Mouse (Mus musculus) G1E (cell line): ENCODE results near the gene Inpp5d. TPM values are rescaled to one million over a fixed set of nuclear protein-coding genes. Genes with fewer than 3 reads are reported as not detected.
A peak's percentile ranks its signal among the peaks of the same experiment; 100 is the strongest.

ENCODE experiments used
- ATAC-seq: 2 replicates; pipeline ENCODE4 v1.8.0; 2016; ENCODE audit warnings: mild to moderate bottlenecking; ENCODE audit not compliant: insufficient number of reproducible peaks, poor library complexity, low FRiP score, severe bottlenecking; ENCODE audit errors: extremely low read depth
- DNase-seq: peaks from one replicate; pipeline ENCODE4 v3.0.0; 2012; ENCODE audit warnings: low spot score
- H3K27me3 ChIP-seq: 2 replicates; pipeline ENCODE4 v1.6.1; 2012; ENCODE audit warnings: mild to moderate bottlenecking, low read length, inconsistent platforms; ENCODE audit not compliant: insufficient read depth
- H3K36me3 ChIP-seq: replicated peaks from 2 replicates; pipeline ENCODE3; 2012; ENCODE audit warnings: mild to moderate bottlenecking, inconsistent platforms
- H3K4me1 ChIP-seq: 2 replicates; pipeline ENCODE4 v1.6.1; 2012; ENCODE audit warnings: low read depth, low read length, inconsistent platforms, mixed read lengths; ENCODE audit not compliant: insufficient read depth
- H3K4me3 ChIP-seq: 2 replicates; pipeline ENCODE4 v1.5.1; 2012; ENCODE audit warnings: low read depth, mild to moderate bottlenecking, inconsistent platforms, low read length, moderate library complexity, mixed read lengths
- H3K9me3 ChIP-seq: replicated peaks from 2 replicates; pipeline ENCODE4 v1.6.1; 2012; ENCODE audit warnings: inconsistent platforms
- CTCF ChIP-seq: IDR thresholded peaks from 2 replicates; pipeline ENCODE4 v1.5.1; 2012; ENCODE audit warnings: low read depth, low read length, inconsistent platforms, mixed read lengths
- GATA1 ChIP-seq: IDR thresholded peaks from 2 replicates; pipeline ENCODE4 v1.6.1; 2012; ENCODE audit warnings: borderline replicate concordance, low read length, inconsistent platforms, mixed read lengths
- GATA2 ChIP-seq: IDR thresholded peaks from 2 replicates; pipeline ENCODE4 v1.6.1; 2012; ENCODE audit warnings: low read depth, low read length, inconsistent platforms, borderline replicate concordance
- POLR2AphosphoS5 ChIP-seq: IDR thresholded peaks from 2 replicates; pipeline ENCODE4 v1.6.1; 2012; ENCODE audit warnings: low read depth, low read length, inconsistent platforms; ENCODE audit not compliant: insufficient replicate concordance
- TAL1 ChIP-seq: conservative IDR thresholded peaks from 2 replicates; pipeline ENCODE4 v1.6.1; 2012; ENCODE audit warnings: low read depth, low read length, inconsistent platforms, mixed read lengths
- polyA plus RNA-seq: library from polyadenylated mRNA; stranded (reverse); fragments of >175 nt; gene quantifications from 2 replicates; pipeline ENCODE4 v1.2.3, GENCODE M21; 2012
- total RNA-seq, 2 experiments: library from RNA; stranded (forward) in 1 of 2; stranded (reverse) in 1 of 2; fragments of 200-1000 nt in 1 of 2; fragments of >200 nt in 1 of 2; fragmentation: Nextera tagmentation in 1 of 2; gene quantifications; 2 replicates each; pipeline ENCODE4 v1.2.3; 2014 to 2017

Gene Inpp5d
- total RNA-seq (2014; fragmentation: Nextera tagmentation) (186 and 188 TPM in 2 replicates), total RNA-seq (2017) (214 and 238 TPM in 2 replicates), polyA plus RNA-seq (113 and 122 TPM in 2 replicates)

DNA sequence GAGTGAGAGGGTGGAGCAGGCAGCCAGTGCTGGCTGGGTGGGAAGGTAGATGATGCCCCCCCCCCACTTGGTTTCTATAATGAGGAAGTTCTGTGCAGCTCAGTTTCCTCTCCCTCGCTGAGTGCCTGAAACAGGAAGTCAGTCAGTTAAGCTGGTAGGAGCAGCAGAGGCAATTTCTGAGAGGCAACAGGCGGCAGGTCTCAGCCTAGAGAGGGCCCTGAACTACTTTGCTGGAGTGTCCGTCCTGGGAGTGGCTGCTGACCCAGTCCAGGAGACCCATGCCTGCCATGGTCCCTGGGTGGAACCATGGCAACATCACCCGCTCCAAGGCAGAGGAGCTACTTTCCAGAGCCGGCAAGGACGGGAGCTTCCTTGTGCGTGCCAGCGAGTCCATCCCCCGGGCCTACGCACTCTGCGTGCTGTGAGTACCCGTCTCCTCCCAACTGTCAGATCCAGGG lies at the start of gene Inpp5d:
TSS of gene Inpp5d (plus strand) at position 102 of the 458 bp plus-strand sequence.
- H3K27me3 ChIP-seq, result peaks cover 3% of the 10 kb centered on the region; the same call in 1 of the 2 replicates
- H3K9me3 ChIP-seq, result no peaks in the 10 kb centered on the region
- ATAC-seq (peak; percentile 69), DNase-seq (peak; percentile 84)
- H3K4me3 ChIP-seq, result peak within 1 kb of the TSS; percentile 74
- TF ChIP-seq POLR2AphosphoS5 (no peak), TAL1 (no peak), CTCF (no peak), GATA2 (no peak), GATA1 (no peak)
- H3K4me1 ChIP-seq, result peaks cover 67% of the 10 kb centered on the region
- H3K36me3 ChIP-seq, result peaks cover 41% of the 10 kb centered on the region

DNA sequence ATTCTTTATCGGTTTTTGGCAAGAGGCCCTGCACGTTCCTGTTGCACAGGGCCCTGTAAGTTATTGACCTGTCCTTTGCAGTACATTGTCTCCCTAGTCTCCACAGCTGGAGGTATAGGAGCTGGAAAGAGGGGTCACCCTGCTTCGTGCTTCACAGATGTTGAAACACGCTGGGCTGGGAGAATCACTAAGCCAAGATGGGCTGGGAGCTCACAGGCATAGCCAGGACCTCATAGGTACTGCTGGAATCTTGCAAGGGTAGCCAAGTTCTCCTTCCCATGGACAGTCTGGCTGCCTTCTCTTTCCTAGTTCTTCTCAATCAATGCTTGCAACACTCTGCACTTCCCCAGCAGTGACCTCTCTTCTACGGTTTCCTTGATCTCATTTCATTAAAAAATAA lies 46.9 kb upstream of the Inpp5d start:
- peaks cover 57% of the 10 kb centered on the region for H3K27me3 ChIP-seq
- ATAC-seq, result no peak
- TF ChIP-seq POLR2AphosphoS5, result no peak
- H3K9me3 ChIP-seq, result no peaks in the 10 kb centered on the region
- H3K36me3 ChIP-seq, result no peaks in the 10 kb centered on the region
- H3K4me1 ChIP-seq, result no peaks in the 10 kb centered on the region
- no peak overlapping the region for H3K4me3 ChIP-seq
- DNase-seq, result no peak

DNA sequence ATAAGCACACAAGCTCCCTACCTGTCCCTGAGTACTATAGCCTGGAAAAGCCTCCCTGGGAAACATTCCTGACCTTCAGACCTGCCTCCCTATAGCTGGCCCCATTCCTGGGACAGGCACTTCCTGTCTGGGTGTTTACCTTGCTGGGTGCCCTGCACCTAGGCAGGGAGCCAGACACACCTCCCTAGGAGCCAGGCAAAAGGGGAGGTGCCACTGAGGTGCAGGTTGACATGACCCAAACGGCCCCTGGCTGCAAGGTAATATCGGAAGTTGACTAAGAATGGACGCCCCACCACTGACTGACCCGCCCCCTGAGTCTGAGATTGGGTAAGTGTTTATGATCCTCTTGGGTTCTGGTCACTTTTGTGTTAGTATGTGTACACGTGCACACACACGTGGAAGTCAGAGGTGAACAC lies 46.3 kb upstream of the Inpp5d start, which contains the start of gene Ngef:
TSS of gene Ngef (minus strand) at position 71 of the 416 bp plus-strand sequence.
- no peak within 1 kb of the TSS for H3K4me3 ChIP-seq

DNA sequence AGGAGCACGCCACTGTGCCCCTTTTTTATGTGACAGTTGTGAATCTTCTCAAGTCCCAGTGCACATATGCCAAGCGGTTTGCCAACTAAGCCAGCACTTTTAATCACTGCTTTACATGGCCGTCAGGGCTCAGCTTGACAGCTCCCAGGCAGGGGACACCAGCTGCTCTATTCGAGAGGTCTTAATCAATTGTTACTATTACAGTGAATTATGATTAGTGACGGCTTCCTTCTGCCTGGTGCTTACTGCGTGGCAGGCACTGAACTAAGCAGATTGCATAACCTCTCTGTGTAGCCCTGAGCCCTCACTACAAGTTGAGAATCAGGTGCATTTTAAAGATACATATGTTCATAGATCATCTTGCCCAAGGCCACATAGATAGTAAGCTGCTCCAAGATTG lies 45.8 kb upstream of the Inpp5d start:
- Histone ChIP-seq H3K27me3 (peaks cover 52% of the 10 kb centered on the region), H3K9me3 (no peaks in the 10 kb centered on the region), H3K4me3 (no peak overlapping the region), H3K36me3 (no peaks in the 10 kb centered on the region), H3K4me1 (no peaks in the 10 kb centered on the region)
- ATAC-seq, result no peak
- TF ChIP-seq GATA1 (no peak), TAL1 (no peak), GATA2 (no peak), POLR2AphosphoS5 (no peak), CTCF (no peak)
- no peak for DNase-seq

More for the DNA sequence above, 46.3 kb upstream of the Inpp5d start, which contains the start of gene Ngef:
- Histone ChIP-seq H3K4me1 (no peaks in the 10 kb centered on the region), H3K9me3 (no peaks in the 10 kb centered on the region), H3K36me3 (no peaks in the 10 kb centered on the region), H3K27me3 (peaks cover 52% of the 10 kb centered on the region)
- TF ChIP-seq GATA2 (no peak), CTCF (no peak), TAL1 (no peak), POLR2AphosphoS5 (no peak), GATA1 (no peak)
- no peak for DNase-seq
- no peak for ATAC-seq

DNA sequence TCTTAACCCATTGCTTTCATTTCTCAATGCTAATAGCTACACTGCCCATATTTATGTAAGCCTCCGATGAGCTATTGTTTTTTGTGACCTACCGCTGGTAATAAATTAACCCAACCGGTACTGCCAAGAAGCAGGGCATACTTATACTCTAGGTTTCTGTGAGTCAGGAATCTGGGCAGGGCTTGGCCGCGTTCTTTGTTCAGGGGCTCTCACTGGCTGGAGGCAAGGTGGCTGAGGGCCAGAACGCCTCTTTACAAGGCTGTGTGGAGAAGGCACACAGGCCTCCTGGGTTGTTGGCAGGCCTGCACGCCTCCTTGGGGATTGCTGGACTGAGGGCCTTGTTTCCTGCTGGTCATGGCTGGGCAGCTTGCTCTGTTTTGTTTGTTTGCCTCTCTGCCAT lies 45.3 kb upstream of the Inpp5d start:
- Histone ChIP-seq H3K27me3 (peaks cover 51% of the 10 kb centered on the region), H3K4me3 (no peak overlapping the region), H3K36me3 (no peaks in the 10 kb centered on the region), H3K9me3 (no peaks in the 10 kb centered on the region), H3K4me1 (no peaks in the 10 kb centered on the region)
- DNase-seq (no peak), ATAC-seq (no peak)
- TF ChIP-seq GATA2 (no peak), CTCF (no peak), TAL1 (no peak), GATA1 (no peak), POLR2AphosphoS5 (no peak)

DNA sequence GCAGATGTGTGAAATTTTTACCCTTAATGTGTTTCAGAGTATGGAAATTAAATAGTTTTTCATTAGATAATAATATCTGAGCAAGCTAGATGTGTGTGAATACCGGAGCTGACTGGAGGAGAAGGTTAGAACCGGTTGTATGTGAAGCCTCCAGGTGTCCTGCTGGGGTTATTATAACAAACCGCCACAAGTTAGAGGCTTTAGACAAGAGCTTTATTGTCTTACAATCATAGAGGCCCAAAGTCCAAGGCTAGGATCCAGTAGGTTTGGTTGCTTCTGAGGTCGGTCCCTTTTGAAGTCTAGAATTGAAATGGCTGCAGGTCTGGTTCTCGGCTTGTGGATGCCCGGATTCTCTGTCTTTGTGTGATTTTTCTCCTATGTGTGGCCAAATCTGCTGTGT lies 41.1 kb upstream of the Inpp5d start:
- no peak overlapping the region for H3K4me3 ChIP-seq
- DNase-seq, result no peak
- H3K4me1 ChIP-seq, result peaks cover 5% of the 10 kb centered on the region; the same call in 1 of the 2 replicates
- H3K9me3 ChIP-seq, result no peaks in the 10 kb centered on the region
- H3K27me3 ChIP-seq, result peaks cover 47% of the 10 kb centered on the region
- no peaks in the 10 kb centered on the region for H3K36me3 ChIP-seq
- TF ChIP-seq CTCF (no peak), GATA1 (no peak), POLR2AphosphoS5 (no peak), GATA2 (no peak), TAL1 (no peak)
- no peak for ATAC-seq
